In the genomic region with DNA sequence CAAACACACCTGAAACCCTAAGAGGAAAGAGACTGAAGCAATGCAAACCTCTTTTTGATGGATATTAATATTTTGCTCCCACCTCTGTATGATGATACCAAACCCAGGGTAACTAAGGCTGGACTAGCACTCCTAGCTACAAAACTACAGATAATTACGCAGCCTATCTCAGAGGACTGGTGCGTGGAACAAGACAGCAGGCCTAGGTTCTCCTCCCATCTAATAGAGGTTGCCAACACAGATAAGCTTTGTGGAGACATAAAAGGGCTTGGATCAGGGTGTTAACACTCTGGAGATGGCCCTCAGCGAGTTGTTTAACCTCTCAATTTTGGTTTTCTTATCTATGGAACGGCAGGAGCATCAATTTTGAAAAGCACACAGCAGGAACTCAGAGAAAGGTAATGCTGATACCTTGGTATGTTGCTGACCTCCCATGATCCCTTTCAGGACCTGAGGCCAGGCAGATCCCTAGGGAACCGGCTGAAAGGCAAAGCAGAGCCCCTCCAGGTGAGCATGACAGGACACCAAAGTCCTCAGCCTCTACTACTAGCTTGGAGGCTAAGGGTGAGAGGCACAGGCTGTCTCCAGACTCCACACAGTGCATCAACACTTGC, we compare ENCODE assay signal across 10 mouse cellular contexts. TPM values are rescaled to one million over a fixed set of nuclear protein-coding genes. Genes with fewer than 3 reads are reported as not detected.
A peak's percentile ranks its signal among the peaks of the same experiment; 100 is the strongest.
DNase-seq lines count a peak whose midpoint lies in the region; ATAC-seq and TF ChIP-seq lines count a peak whose summit lies in the region.
"Had no signal": no experiment of that assay in that cellular context is flagged by ENCODE, and none has a peak within 500 bp of the region (broad histone marks: within the 10 kb centered on the region; RNA-seq: fewer than 3 reads in every experiment).

No protein-coding gene starts in this region.

- DNase-seq in gastrocnemius, adult 2 months, result no peak
- DNase-seq in gastrocnemius, adult 18-20 months (ENCODE audit: low spot score), result no peak
- DNase-seq in lung, postnatal 10 days, result peak; percentile 1
- DNase-seq in lung, postnatal 4 days, result no peak
- no peak for DNase-seq in ovary, postnatal 10 days (ENCODE audit: low spot score)
- DNase-seq: B cell, adult 2 months had no signal

- intact Hi-C loops in gastrocnemius, adult 2 months (cut with DNase I), result no loop called here

- peak; percentile 51 for ATAC-seq in liver, embryonic 15.5 days (ENCODE audit: insufficient read depth)
- ATAC-seq in neural tube, embryonic 14.5 days (ENCODE audit: low read depth), result no peak
- ATAC-seq in cerebellum, adult (ENCODE audit: insufficient number of reproducible peaks, low FRiP score, low TSS enrichment), result no peak
- ATAC-seq: intestine, embryonic 15.5 days had no signal

- no peak for TF ChIP-seq CTCF in gastrocnemius, adult 2 months (IDR thresholded peaks at IDR 0.05)

- H3K36me3 ChIP-seq in liver, embryonic 15.5 days (replicated peaks), result no peaks in the 10 kb centered on the region
- H3K36me3 ChIP-seq in neural tube, embryonic 14.5 days (ENCODE audit: control insufficient read depth, insufficient read depth, low read length), result no peaks in the 10 kb centered on the region
- H3K36me3 ChIP-seq: intestine, embryonic 15.5 days had no signal

- H3K27ac ChIP-seq in gastrocnemius, adult 2 months, result peak overlapping the region; percentile 53
- no peak overlapping the region for H3K27ac ChIP-seq in liver, embryonic 15.5 days (replicated peaks)
- no peak overlapping the region for H3K27ac ChIP-seq in neural tube, embryonic 14.5 days (ENCODE audit: low read depth, low read length)
- H3K27ac ChIP-seq: intestine, embryonic 15.5 days had no signal

- no peaks in the 10 kb centered on the region for H3K9me3 ChIP-seq in liver, embryonic 15.5 days (replicated peaks)
- H3K9me3 ChIP-seq in neural tube, embryonic 14.5 days (ENCODE audit: control insufficient read depth, low read length), result no peaks in the 10 kb centered on the region
- H3K9me3 ChIP-seq: intestine, embryonic 15.5 days had no signal

- no peak overlapping the region for H3K9ac ChIP-seq in liver, embryonic 15.5 days
- no peak overlapping the region for H3K9ac ChIP-seq in neural tube, embryonic 14.5 days (replicated peaks; ENCODE audit: low read depth, low read length)
- H3K9ac ChIP-seq: intestine, embryonic 15.5 days had no signal

- WGBS in liver, embryonic 15.5 days (ENCODE audit: insufficient replicate concordance), result 17% methylated on average over 5 of the region's 5 CpGs
- 56% methylated on average over 5 of the region's 5 CpGs for WGBS in neural tube, embryonic 14.5 days

- H3K4me1 ChIP-seq in liver, embryonic 15.5 days (replicated peaks), result peaks cover 27% of the 10 kb centered on the region
- peaks cover 61% of the 10 kb centered on the region for H3K4me1 ChIP-seq in neural tube, embryonic 14.5 days (ENCODE audit: control insufficient read depth, insufficient read depth, low read length)

- peaks cover 36% of the 10 kb centered on the region for H3K27me3 ChIP-seq in liver, embryonic 15.5 days
- no peaks in the 10 kb centered on the region for H3K27me3 ChIP-seq in neural tube, embryonic 14.5 days (ENCODE audit: control insufficient read depth, insufficient read depth, low read length)
- H3K27me3 ChIP-seq: intestine, embryonic 15.5 days had no signal

- no peak overlapping the region for H3K4me3 ChIP-seq in gastrocnemius, adult 2 months
- no peak overlapping the region for H3K4me3 ChIP-seq in liver, embryonic 15.5 days (replicated peaks)
- no peak overlapping the region for H3K4me3 ChIP-seq in neural tube, embryonic 14.5 days (ENCODE audit: low read depth, low read length)
- H3K4me3 ChIP-seq: intestine, embryonic 15.5 days had no signal

- no peak overlapping the region for H3K4me2 ChIP-seq in liver, embryonic 15.5 days
- H3K4me2 ChIP-seq in neural tube, embryonic 14.5 days (ENCODE audit: low read depth, low read length), result peak overlapping the region; percentile 36
- H3K4me2 ChIP-seq: intestine, embryonic 15.5 days had no signal

RNA-seq across cellular contexts. Expression of a gene that starts 5.0 kb away (rescaled TPM):
- 1 to 10 TPM; 4.1 to 5.7 TPM for total RNA-seq in gastrocnemius, adult 2 months (2021)
- 1 to 10 TPM; 2.7 to 4.9 TPM for total RNA-seq in gastrocnemius, adult 18-20 months (2021)
- 0.67 and 0.92 TPM in 2 replicates for polyA plus RNA-seq in liver, embryonic 15.5 days (2015; fragmentation: Nextera tagmentation; extraction: Ambion mirVana)
- polyA plus RNA-seq in neural tube, embryonic 14.5 days (2014; fragmentation: Nextera tagmentation; extraction: Ambion mirVana), result 3.9 and 4.9 TPM in 2 replicates
